ENCODE assay signal across 8 mouse cellular contexts in genomic region chr13:58157036-58157435, GRCm38 (mm10). TPM values are rescaled to one million over a fixed set of nuclear protein-coding genes. Genes with fewer than 3 reads are reported as not detected.
DNase-seq lines count a peak whose midpoint lies in the region; ATAC-seq and TF ChIP-seq lines count a peak whose summit lies in the region.

No protein-coding gene starts in this region.

- no peak for TF ChIP-seq POLR2A in kidney, adult 2 months (IDR thresholded peaks at IDR 0.05; ENCODE audit: low read depth, low read length)
- TF ChIP-seq POLR2A in bone marrow macrophage, adult 2 months (IDR thresholded peaks at IDR 0.05; ENCODE audit: borderline replicate concordance, low read depth, low read length) = no peak

- peak; percentile 11; the same call in 1 of the 2 replicates for ATAC-seq in forebrain, embryonic 14.5 days
- peak; percentile 33 for ATAC-seq in liver, embryonic 13.5 days (ENCODE audit: low read depth)

- peak overlapping the region; percentile 87 for H3K4me2 ChIP-seq in forebrain, embryonic 14.5 days (ENCODE audit: low read length)
- peak overlapping the region; percentile 96 for H3K4me2 ChIP-seq in liver, embryonic 13.5 days

- H3K27ac ChIP-seq in kidney, adult 2 months (ENCODE audit: insufficient read depth, low read depth, low read length) = no peak overlapping the region
- H3K27ac ChIP-seq in bone marrow macrophage, adult 2 months (ENCODE audit: insufficient read depth, low read depth, low read length) = no peak overlapping the region
- 0 out of 2 replicates have a peak overlapping the region, but pooled peaks have one; percentile 27 for H3K27ac ChIP-seq in forebrain, embryonic 14.5 days (ENCODE audit: low read depth, low read length)
- no peak overlapping the region for H3K27ac ChIP-seq in liver, embryonic 13.5 days

- H3K36me3 ChIP-seq in kidney, adult 2 months (ENCODE audit: control insufficient read depth, insufficient read depth, low read length) = no peaks in the 10 kb centered on the region; the same call in 1 of the 2 replicates
- peaks cover 16% of the 10 kb centered on the region for H3K36me3 ChIP-seq in forebrain, embryonic 14.5 days (ENCODE audit: control insufficient read depth, insufficient read depth, low read length)
- H3K36me3 ChIP-seq in liver, embryonic 13.5 days = peaks cover 22% of the 10 kb centered on the region

- H3K9me3 ChIP-seq in forebrain, embryonic 14.5 days (replicated peaks; ENCODE audit: control insufficient read depth, low read length) = no peaks in the 10 kb centered on the region
- no peaks in the 10 kb centered on the region for H3K9me3 ChIP-seq in liver, embryonic 13.5 days (replicated peaks)

- 32% methylated on average over 8 of the region's 8 CpGs for WGBS in kidney, adult 2 months
- WGBS in forebrain, embryonic 14.5 days = 23% methylated on average over 8 of the region's 8 CpGs
- 10% methylated on average over 8 of the region's 8 CpGs for whole genome bisulfite sequencing in liver, embryonic 13.5 days (ENCODE audit: insufficient replicate concordance)

- peak overlapping the region; percentile 91 for H3K9ac ChIP-seq in forebrain, embryonic 14.5 days (ENCODE audit: low read length)
- H3K9ac ChIP-seq in liver, embryonic 13.5 days = peak overlapping the region; percentile 79

- DNase-seq in kidney, adult 2 months = no peak
- no peak for DNase-seq in kidney, postnatal 36 days
- DNase-seq in forebrain, embryonic 14.5 days (ENCODE audit: low spot score) = no peak
- DNase-seq in liver, embryonic 13.5 days = peak; percentile 11
- peak; percentile 21 for DNase-seq in thymus, postnatal 0 days (ENCODE audit: low spot score)
- DNase-seq in embryo, embryonic 10 days (ENCODE audit: low spot score) = no peak
- no peak for DNase-seq in embryo, embryonic 9.5 days (ENCODE audit: extremely low spot score)

- no peaks in the 10 kb centered on the region; the same call in 1 of the 2 replicates for H3K4me1 ChIP-seq in kidney, adult 2 months (ENCODE audit: control insufficient read depth, insufficient read depth, low read length)
- no peaks in the 10 kb centered on the region for H3K4me1 ChIP-seq in bone marrow macrophage, adult 2 months (ENCODE audit: control insufficient read depth, insufficient read depth, low read length)
- H3K4me1 ChIP-seq in forebrain, embryonic 14.5 days (ENCODE audit: control insufficient read depth, insufficient read depth, low read length) = peaks cover 8% of the 10 kb centered on the region; the same call in 1 of the 2 replicates
- peaks cover 15% of the 10 kb centered on the region for H3K4me1 ChIP-seq in liver, embryonic 13.5 days (replicated peaks)

- peak overlapping the region; percentile 3; the same call in 1 of the 2 replicates for H3K4me3 ChIP-seq in kidney, adult 2 months (ENCODE audit: insufficient read depth, low read depth, low read length)
- H3K4me3 ChIP-seq in bone marrow macrophage, adult 2 months (ENCODE audit: insufficient read depth, low read length) = peak overlapping the region; percentile 77
- H3K4me3 ChIP-seq in forebrain, embryonic 14.5 days (ENCODE audit: low read depth, low read length) = peak overlapping the region; percentile 86
- H3K4me3 ChIP-seq in liver, embryonic 13.5 days (replicated peaks) = peak overlapping the region; percentile 83

- H3K27me3 ChIP-seq in kidney, adult 2 months (replicated peaks; ENCODE audit: control insufficient read depth, insufficient read depth, low read length) = no peaks in the 10 kb centered on the region
- H3K27me3 ChIP-seq in forebrain, embryonic 14.5 days (replicated peaks; ENCODE audit: control insufficient read depth, insufficient read depth, low read length) = no peaks in the 10 kb centered on the region
- H3K27me3 ChIP-seq in liver, embryonic 13.5 days = no peaks in the 10 kb centered on the region

- no peak for TF ChIP-seq CTCF in kidney, adult 2 months (conservative IDR thresholded peaks at IDR 0.05; ENCODE audit: insufficient read depth, insufficient read length, low read depth, low read length)
- no peak for TF ChIP-seq CTCF in bone marrow macrophage, adult 2 months (IDR thresholded peaks at IDR 0.05; ENCODE audit: low read depth, low read length)

RNA-seq across cellular contexts. Expression of gene Idnk, which starts 0.4 kb away (rescaled TPM):
- 21.0 and 27.4 TPM in 2 replicates for polyA plus RNA-seq in kidney, adult 2 months (2012; rRNA removed)
- 45.7 and 49.4 TPM in 2 replicates for polyA plus RNA-seq in bone marrow macrophage, adult 2 months (2012; ENCODE audit: insufficient read depth, insufficient read length, missing spikeins)
- polyA plus RNA-seq in forebrain, embryonic 14.5 days (2014; fragmentation: Nextera tagmentation; extraction: Ambion mirVana) = 58.6 and 72.4 TPM in 2 replicates
- 21.8 and 26.3 TPM in 2 replicates for polyA plus RNA-seq in liver, embryonic 13.5 days (2015; fragmentation: Nextera tagmentation; extraction: Ambion mirVana)
- polyA plus RNA-seq in thymus, postnatal 0 days (2015; fragmentation: Nextera tagmentation; extraction: Ambion mirVana) = 109 and 117 TPM in 2 replicates

RNA-seq across cellular contexts. Expression of gene Hnrnpa0, which starts 28.7 kb away (rescaled TPM):
- polyA plus RNA-seq in kidney, adult 2 months (2012; rRNA removed) = 38.3 and 46.8 TPM in 2 replicates
- polyA plus RNA-seq in bone marrow macrophage, adult 2 months (2012; ENCODE audit: insufficient read depth, insufficient read length, missing spikeins) = 76.2 and 80.8 TPM in 2 replicates
- 66.7 and 83.1 TPM in 2 replicates for polyA plus RNA-seq in forebrain, embryonic 14.5 days (2014; fragmentation: Nextera tagmentation; extraction: Ambion mirVana)
- 12.5 and 15.3 TPM in 2 replicates for polyA plus RNA-seq in liver, embryonic 13.5 days (2015; fragmentation: Nextera tagmentation; extraction: Ambion mirVana)
- 41.9 and 52.6 TPM in 2 replicates for polyA plus RNA-seq in thymus, postnatal 0 days (2015; fragmentation: Nextera tagmentation; extraction: Ambion mirVana)

RNA-seq across cellular contexts. Expression of gene Klhl3, which starts 43.6 kb away (rescaled TPM):
- polyA plus RNA-seq in kidney, adult 2 months (2012; rRNA removed) = 24.7 and 26.3 TPM in 2 replicates
- 0.44 and 0.79 TPM in 2 replicates for polyA plus RNA-seq in bone marrow macrophage, adult 2 months (2012; ENCODE audit: insufficient read depth, insufficient read length, missing spikeins)
- 5.3 and 6.5 TPM in 2 replicates for polyA plus RNA-seq in forebrain, embryonic 14.5 days (2014; fragmentation: Nextera tagmentation; extraction: Ambion mirVana)
- 0.79 and 0.91 TPM in 2 replicates for polyA plus RNA-seq in liver, embryonic 13.5 days (2015; fragmentation: Nextera tagmentation; extraction: Ambion mirVana)
- 1.4 and 1.8 TPM in 2 replicates for polyA plus RNA-seq in thymus, postnatal 0 days (2015; fragmentation: Nextera tagmentation; extraction: Ambion mirVana)

RNA-seq across cellular contexts. Expression of gene Ubqln1, which starts 58.4 kb away (rescaled TPM):
- polyA plus RNA-seq in kidney, adult 2 months (2012; rRNA removed) = 111 and 134 TPM in 2 replicates
- 56.9 and 59.9 TPM in 2 replicates for polyA plus RNA-seq in bone marrow macrophage, adult 2 months (2012; ENCODE audit: insufficient read depth, insufficient read length, missing spikeins)
- polyA plus RNA-seq in forebrain, embryonic 14.5 days (2014; fragmentation: Nextera tagmentation; extraction: Ambion mirVana) = 95.9 and 108 TPM in 2 replicates
- polyA plus RNA-seq in liver, embryonic 13.5 days (2015; fragmentation: Nextera tagmentation; extraction: Ambion mirVana) = 46.0 and 57.4 TPM in 2 replicates
- polyA plus RNA-seq in thymus, postnatal 0 days (2015; fragmentation: Nextera tagmentation; extraction: Ambion mirVana) = 89.4 and 92.3 TPM in 2 replicates

Comparison
In these comparisons a context has a peak if more than half of its experiments do, and no peak if none do; other contexts are left out.
1. DNase-seq: peak in liver, embryonic 13.5 days (single experiment) and thymus, postnatal 0 days (single experiment); none in kidney, adult 2 months (single experiment), kidney, postnatal 36 days (0 of 2), forebrain, embryonic 14.5 days (single experiment), embryo, embryonic 10 days (single experiment) and embryo, embryonic 9.5 days (single experiment).
2. H3K4me3 ChIP-seq: peak in every context shown above with its lines; median percentile 86 in forebrain, embryonic 14.5 days; 83 in liver, embryonic 13.5 days; 77 in bone marrow macrophage, adult 2 months; 3 in kidney, adult 2 months.